Mouse (Mus musculus) spleen, adult 2 months (tissue): ENCODE data around the gene Cdhr2.

Experiments used
- CTCF ChIP-seq: fragments of 200-500 bp; IDR thresholded peaks from 2 replicates; pipeline ENCODE4 v1.5.1; 2011; ENCODE audit warnings: mild to moderate bottlenecking, inconsistent platforms; ENCODE audit not compliant: insufficient read depth, insufficient read length, insufficient replicate concordance; ENCODE audit errors: extremely low read depth
- POLR2A ChIP-seq: fragments of 200-500 bp; IDR thresholded peaks from 2 replicates; pipeline ENCODE4 v1.6.1; 2011; ENCODE audit warnings: low read depth, low read length, inconsistent platforms

- TF ChIP-seq POLR2A (no peak), CTCF (no peak)
Observed at GRCm38 (mm10) chr13:54780592-54780991, 79.3 kb downstream of the Cdhr2 start.
